Mouse (Mus musculus): ENCODE measurements at regions not wholly inside any gene's neighbourhood (a gene's known extent, or its start where the extent isn't known, plus 50 kb on each side); places are given as distances from the start of the nearest gene placed in this dataset.

DNA sequence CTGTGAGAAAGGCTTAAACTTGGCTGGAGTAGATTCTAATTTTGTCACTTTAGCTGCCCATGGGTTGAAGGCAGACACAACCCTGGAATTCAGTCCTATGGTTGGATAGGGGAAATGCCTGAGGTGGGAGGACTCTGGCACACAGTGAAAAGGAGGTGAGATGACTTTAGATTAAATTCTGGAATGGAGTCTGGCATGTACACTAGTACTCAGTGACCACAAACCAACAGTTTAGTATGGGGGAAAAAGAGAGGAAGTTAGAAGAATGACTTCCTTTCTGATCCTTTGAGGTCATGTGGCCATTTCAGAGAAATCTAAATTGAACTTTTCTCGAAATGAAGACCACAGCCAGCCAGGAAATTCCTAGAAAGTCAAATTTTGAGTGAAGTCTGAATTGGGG is 285.5 kb downstream of the Fam49a start:
- TF ChIP-seq CTCF (IDR thresholded peaks at IDR 0.05; ENCODE audit: borderline replicate concordance, extremely low read depth, insufficient read depth, insufficient read length): no peak
- no peak for TF ChIP-seq POLR2A (IDR thresholded peaks at IDR 0.05; ENCODE audit: borderline replicate concordance, extremely low read depth, insufficient read depth, insufficient read length, poor library complexity, severe bottlenecking)
- DNase-seq (ENCODE audit: low read depth): no peak

GRCm38 (mm10) chr12:12546372-12547031 is 284.6 kb downstream of the Fam49a start:
- no peak for DNase-seq (ENCODE audit: low read depth)
- TF ChIP-seq CTCF (IDR thresholded peaks at IDR 0.05; ENCODE audit: borderline replicate concordance, extremely low read depth, insufficient read depth, insufficient read length) (no peak), POLR2A (IDR thresholded peaks at IDR 0.05; ENCODE audit: borderline replicate concordance, extremely low read depth, insufficient read depth, insufficient read length, poor library complexity, severe bottlenecking) (no peak)

DNA sequence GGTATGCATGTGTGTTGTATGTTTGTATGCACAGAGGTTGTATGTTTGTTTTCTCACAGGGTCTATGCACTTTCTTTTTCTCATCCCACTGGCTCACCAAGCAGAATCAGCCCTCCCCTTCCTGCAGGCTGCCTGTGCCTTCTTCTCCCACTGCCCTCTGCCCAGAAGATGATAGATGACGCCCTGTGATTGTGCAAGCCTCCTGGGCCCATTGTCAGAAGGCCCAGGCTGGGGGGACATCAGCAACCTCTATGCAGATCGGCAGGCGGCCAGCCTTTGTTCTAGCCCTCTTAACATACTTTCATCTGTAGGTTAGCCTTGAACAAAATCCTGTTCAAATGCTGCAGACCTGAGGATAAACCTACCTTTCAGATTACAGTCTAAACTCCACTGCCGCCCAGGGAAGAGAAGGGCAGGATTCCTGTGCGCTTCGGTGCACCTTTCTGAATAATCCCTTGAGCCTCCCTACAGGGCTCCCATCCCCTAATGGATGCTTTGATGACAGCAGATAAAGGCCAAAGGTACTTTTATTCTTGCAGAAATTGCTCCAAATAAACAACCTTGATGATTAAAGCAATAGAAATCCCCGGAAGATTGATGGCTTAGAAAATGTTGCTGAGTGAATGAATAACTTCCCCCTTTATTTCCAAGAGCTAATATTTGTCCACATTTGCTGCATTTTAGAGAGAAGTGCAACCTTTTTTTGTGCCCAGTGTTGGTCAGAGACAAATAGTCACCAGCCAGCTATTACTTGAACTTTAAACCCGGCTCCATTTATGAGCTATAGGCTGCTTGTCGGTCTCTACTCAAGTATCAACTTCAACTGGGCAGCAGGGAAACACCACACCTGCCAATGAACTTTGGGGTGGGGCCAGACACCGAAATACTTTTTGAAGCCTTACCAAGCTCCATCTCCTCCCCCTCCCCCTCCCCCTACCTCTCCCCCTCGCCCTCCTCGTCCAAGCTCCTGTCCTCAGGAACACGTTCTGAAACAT is 279.4 kb downstream of the Fam49a start:
- peak; percentile 28 for DNase-seq (ENCODE audit: low read depth)

GRCm38 (mm10) chr12:12539291-12539690 is 277.4 kb downstream of the Fam49a start:
- DNase-seq (ENCODE audit: low read depth): no peak
- TF ChIP-seq POLR2A (IDR thresholded peaks at IDR 0.05; ENCODE audit: borderline replicate concordance, extremely low read depth, insufficient read depth, insufficient read length, poor library complexity, severe bottlenecking): no peak
- TF ChIP-seq CTCF (IDR thresholded peaks at IDR 0.05; ENCODE audit: borderline replicate concordance, extremely low read depth, insufficient read depth, insufficient read length): no peak

More for the DNA sequence above, 279.4 kb downstream of the Fam49a start:
- TF ChIP-seq CTCF (IDR thresholded peaks at IDR 0.05; ENCODE audit: borderline replicate concordance, extremely low read depth, insufficient read depth, insufficient read length): no peak
- TF ChIP-seq POLR2A (IDR thresholded peaks at IDR 0.05; ENCODE audit: borderline replicate concordance, extremely low read depth, insufficient read depth, insufficient read length, poor library complexity, severe bottlenecking): no peak

- TF ChIP-seq CTCF (IDR thresholded peaks at IDR 0.05; ENCODE audit: borderline replicate concordance, extremely low read depth, insufficient read depth, insufficient read length) (no peak), POLR2A (IDR thresholded peaks at IDR 0.05; ENCODE audit: borderline replicate concordance, extremely low read depth, insufficient read depth, insufficient read length, poor library complexity, severe bottlenecking) (no peak)
- DNase-seq (ENCODE audit: low read depth): no peak
Observed at GRCm38 (mm10) chr12:12534779-12535178, 272.8 kb downstream of the Fam49a start.

DNA sequence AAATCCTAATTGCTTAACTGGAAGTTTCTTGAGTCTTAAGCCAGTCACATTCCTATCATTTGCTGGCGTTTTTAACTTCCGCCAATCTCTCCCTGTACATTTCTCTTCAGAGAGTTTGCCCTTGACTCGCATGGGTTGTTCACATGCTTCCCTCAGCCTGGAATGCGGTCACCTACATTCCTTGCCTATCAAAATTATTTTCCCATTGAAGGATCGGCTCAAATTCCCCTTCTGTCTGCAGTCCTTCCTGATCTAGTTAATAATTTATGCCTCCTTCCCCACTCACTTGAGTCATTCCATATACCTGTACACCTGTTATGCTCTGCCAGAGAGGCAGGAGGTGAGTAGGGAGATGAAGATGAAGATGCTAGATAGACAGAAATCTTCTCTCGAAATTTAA is 268.9 kb downstream of the Fam49a start:
- DNase-seq (ENCODE audit: low read depth): no peak
- TF ChIP-seq CTCF (IDR thresholded peaks at IDR 0.05; ENCODE audit: borderline replicate concordance, extremely low read depth, insufficient read depth, insufficient read length) (no peak), POLR2A (IDR thresholded peaks at IDR 0.05; ENCODE audit: borderline replicate concordance, extremely low read depth, insufficient read depth, insufficient read length, poor library complexity, severe bottlenecking) (no peak)

DNA sequence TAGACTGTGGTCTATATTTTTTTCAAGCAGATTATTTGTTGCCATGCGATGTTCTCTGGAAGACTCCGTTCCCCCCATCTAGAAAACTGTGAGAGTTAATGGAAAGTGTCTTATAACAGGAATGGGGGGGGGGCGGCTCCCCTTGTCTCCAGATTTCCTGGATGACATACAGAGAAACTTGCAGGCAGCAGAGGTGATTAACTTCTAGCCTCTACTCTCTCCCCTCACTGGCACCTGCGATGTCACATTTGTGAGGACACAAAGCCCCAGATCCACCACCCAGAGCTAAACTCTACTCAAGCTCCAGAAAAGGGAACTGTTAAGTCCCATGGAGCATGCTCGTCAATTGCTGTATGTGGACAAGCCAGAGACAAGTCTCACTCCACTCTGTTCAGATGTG is 267.6 kb downstream of the Fam49a start:
- TF ChIP-seq POLR2A (IDR thresholded peaks at IDR 0.05; ENCODE audit: borderline replicate concordance, extremely low read depth, insufficient read depth, insufficient read length, poor library complexity, severe bottlenecking) (no peak), CTCF (IDR thresholded peaks at IDR 0.05; ENCODE audit: borderline replicate concordance, extremely low read depth, insufficient read depth, insufficient read length) (no peak)
- no peak for DNase-seq (ENCODE audit: low read depth)

DNA sequence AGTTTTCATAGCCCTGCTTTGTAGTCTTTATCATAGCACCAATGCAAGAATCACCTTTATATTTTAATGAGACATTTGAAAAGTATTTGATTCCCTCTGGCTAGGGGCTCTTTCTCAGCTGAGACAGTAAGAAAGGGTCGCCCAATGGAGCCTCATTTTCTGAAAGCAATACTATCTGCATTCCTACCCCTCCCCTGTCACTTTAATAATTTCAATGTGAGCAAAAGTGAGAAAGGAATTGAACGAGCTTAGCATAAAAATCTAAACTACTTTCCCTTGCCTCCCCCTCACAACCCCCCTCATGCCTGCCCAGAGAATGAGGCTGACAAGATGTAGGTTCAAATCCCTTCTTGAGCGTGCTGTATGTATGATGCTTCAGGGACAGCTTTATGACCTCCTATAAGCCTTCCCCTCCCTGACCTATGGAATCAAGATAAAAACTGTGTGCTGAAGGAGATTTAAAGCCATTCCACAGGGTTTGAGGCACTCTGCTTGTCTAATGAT is 266.6 kb downstream of the Fam49a start:
- no peak for DNase-seq (ENCODE audit: low read depth)
- no peak for TF ChIP-seq POLR2A (IDR thresholded peaks at IDR 0.05; ENCODE audit: borderline replicate concordance, extremely low read depth, insufficient read depth, insufficient read length, poor library complexity, severe bottlenecking)
- no peak for TF ChIP-seq CTCF (IDR thresholded peaks at IDR 0.05; ENCODE audit: borderline replicate concordance, extremely low read depth, insufficient read depth, insufficient read length)

- peak; percentile 95 for DNase-seq (ENCODE audit: low read depth)
- TF ChIP-seq POLR2A (IDR thresholded peaks at IDR 0.05; ENCODE audit: borderline replicate concordance, extremely low read depth, insufficient read depth, insufficient read length, poor library complexity, severe bottlenecking): no peak
- no peak for TF ChIP-seq CTCF (IDR thresholded peaks at IDR 0.05; ENCODE audit: borderline replicate concordance, extremely low read depth, insufficient read depth, insufficient read length)
Observed at GRCm38 (mm10) chr12:12527766-12528477, 266.0 kb downstream of the Fam49a start.

DNA sequence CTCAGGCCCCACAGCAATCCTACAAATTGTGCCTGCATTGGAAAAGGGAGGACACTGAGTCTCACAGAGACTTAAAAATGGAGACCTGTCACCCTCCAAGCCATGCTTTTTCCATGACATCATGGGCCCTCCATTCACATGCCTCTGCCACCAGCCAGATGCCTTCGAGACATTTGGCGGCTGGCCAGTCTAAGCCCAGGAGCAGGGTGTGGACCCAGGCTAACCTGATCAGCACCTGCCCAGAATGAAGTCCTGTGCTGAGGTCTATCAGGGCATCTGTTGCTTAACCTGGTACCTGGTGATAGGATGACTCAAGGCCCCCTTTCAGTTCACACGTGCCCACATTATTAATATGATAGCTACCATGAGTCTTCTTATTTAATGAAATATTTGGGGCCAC is 265.4 kb downstream of the Fam49a start:
- no peak for TF ChIP-seq CTCF (IDR thresholded peaks at IDR 0.05; ENCODE audit: borderline replicate concordance, extremely low read depth, insufficient read depth, insufficient read length)
- TF ChIP-seq POLR2A (IDR thresholded peaks at IDR 0.05; ENCODE audit: borderline replicate concordance, extremely low read depth, insufficient read depth, insufficient read length, poor library complexity, severe bottlenecking): no peak
- DNase-seq (ENCODE audit: low read depth): peak; percentile 95

Measured in brain, embryonic 14.5 days (tissue).